Mouse (Mus musculus) activated CD4-positive, CD25-positive, alpha-beta regulatory T cell, adult 4 months (primary cell): ENCODE data around the gene Aspscr1. TPM values are rescaled to one million over a fixed set of nuclear protein-coding genes. Genes with fewer than 3 reads are reported as not detected.

Experiments used
- ATAC-seq: one replicate; pipeline ENCODE4 v1.8.0; 2017
- polyA plus RNA-seq, 2 experiments: library from polyadenylated mRNA; unstranded; fragments of 100-300 nt; shearing (Covaris generic); gene quantifications; one replicate each; pipeline ENCODE4 v1.2.1; 2017

Aspscr1 gene
- polyA plus RNA-seq, 2 experiments from 2014 or later: 78.1 to 110 TPM

DNA sequence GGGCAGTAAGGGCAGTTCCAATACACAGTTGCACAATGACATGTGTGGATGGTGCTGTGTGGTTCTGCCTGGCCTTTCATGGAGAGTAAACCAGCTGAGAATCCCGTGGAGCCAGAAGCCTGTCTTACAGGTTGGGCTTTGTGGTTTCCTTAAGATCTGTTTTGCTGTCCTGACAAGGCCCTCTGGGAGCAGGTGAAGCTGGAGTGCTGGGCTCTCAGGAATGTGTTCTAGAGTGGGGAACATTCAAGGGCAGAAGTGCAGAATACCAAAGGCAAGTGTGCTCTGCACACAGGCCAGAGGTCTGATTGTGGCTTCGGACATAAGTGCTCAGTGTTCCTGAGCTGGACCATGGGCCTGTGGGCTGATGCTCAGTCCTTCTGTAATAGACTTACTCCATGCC is 11.9 kb downstream of the Aspscr1 start:
- no peak for ATAC-seq

DNA sequence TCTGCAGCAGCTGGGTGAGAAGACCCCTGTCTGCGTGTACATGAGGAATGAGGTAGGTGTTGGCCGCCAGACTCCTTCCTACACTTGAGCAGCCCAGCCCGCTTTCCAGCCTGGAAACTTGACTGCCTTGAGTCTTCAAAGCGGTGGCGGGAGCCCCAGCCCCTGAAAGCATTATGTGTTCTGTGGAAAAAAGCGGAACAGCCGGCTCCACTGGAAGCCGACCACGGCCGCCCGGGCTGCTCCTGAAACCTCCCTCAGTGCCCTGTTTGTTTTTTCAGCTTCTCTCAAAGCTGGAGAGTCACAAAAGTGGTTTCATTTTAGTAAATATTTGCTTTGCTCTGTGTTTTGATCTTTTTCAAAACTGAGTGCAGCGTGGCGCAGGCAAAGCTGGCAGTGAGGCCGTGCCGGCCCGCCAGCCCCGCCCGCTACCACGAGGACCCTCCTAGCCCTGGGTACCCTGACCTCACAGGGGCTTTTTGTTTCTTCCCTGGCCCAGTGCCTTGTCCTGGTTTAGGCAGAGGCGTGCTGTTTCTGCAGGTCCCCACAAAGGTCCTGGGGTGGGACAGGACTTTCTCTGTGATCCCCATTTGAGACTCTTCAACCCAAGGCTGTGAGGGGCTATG is 14.0 kb downstream of the Aspscr1 start:
- ATAC-seq: no peak

DNA sequence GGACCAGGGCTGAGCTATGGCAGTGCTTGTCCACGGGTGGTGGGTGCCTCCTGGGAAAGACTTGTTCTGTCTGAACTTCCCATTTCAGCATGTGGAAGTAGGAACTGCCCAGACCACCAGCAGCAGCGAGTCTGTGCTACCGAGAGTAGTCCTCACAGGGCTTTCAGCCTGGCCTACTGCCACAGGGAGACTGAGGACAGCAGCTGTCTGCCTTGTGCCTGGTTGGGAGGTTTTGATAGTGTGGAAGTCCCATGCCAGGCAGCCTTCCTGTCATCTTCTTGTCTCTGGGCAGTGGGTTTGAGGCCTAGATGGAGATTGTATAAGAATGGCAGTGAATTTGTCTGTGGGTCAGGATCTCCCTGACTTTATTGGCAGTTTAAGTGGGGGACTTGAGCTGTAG is 16.6 kb downstream of the Aspscr1 start:
- no peak for ATAC-seq

DNA sequence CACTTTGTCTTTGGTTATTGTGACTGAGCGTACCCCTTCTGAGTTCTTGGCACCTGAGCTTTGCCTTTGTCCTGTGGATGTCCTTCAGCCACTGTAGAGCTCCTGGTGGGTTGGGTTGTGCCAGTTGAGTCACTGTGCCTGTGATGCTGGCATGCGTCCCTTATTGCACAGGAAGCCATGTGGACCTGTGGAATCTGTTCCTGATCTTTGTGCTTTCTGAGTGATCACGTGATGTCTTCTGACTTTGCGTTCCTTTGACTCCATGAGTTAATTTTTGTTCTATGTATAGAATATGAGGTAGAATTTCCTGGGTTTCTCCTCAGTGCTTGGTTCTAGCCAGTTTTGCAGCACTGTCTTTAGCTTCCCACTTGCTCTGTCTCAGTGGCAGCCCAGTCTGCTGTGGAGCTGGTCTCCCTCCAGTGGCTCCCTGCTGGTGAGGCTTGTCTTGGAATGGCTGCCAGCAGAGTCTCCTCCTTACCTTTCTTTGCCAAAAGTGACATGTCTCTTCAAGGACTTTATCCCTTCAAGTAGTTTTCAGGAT is 19.8 kb downstream of the Aspscr1 start:
- no peak for ATAC-seq

DNA sequence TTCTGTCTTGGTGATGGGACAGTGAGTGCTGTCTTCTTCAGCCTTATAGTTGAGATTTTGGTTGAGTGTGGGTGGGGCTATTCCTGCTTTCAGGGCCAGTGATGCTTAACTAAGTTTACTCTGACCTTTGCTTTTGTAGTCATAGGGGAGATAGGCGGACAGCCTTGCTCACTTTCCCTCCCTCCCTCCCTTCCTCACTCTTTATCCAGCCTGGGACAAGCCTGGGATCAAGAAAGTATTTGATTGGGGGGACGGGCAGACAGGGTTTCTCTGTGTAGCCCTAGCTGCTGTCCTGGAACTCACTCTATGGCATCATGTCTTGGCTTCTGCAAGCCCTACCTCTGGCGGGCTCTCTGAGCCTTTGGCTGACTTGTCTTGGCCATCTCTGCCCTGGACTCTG is 20.7 kb downstream of the Aspscr1 start:
- no peak for ATAC-seq

DNA sequence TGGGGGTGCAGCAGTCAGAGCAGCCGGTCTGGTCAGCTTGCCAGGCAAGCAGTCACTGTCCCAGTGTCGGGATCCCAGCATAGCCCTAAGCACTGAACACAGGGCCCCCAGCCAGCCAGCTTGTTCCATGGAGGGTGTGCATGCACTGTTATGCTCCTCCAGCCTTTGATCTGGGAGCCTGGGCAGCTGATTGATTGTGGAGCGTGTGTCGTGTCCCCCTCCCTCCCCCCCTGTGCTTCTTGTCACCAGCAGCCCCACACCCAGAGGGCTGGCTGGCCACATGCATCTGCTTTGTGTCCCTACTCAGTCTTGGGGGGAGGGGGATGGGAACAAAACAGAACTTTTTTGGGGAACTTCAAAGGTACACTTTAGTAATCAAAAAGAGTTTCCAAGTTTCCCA is 22.4 kb downstream of the Aspscr1 start:
- no peak for ATAC-seq

DNA sequence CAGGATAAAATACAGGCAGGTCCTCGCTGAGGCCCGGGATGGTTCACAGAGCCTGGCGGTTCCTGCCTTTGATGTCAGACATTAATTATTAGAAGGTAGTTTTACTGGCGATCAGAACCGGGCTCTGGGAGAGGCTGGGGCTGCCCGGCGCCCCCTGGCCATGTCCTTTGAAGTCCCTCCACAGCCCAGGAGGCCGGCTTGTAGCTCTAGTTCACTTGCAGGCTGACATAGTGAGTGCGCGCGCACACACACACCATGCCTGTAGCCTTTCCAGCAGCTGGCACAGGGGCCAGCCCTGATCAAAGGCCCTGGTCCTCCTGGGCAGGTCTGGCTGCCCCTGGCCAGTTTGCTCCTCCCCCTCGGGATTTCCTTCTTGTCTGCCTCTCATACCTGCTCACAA is 22.9 kb downstream of the Aspscr1 start:
- ATAC-seq: no peak

DNA sequence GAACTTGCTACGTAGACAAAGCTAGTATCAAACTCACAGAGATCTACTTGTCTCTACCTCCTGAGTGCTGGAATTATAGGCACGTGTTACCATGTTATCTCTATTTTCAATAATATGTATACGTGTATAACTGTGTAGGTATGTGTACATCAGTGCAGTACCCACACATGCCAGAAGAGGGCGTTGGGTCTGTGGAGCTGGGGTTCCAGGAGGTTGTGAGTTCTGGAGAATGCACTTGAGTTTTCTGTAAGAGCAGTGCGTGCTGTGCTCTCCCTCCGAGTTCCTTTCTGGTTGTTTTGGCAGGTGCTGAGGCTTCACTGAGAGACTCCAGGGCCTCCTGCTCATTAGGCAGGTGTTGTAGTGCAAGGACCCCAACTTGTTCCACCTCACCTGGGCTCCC is 23.8 kb downstream of the Aspscr1 start:
- no peak for ATAC-seq

DNA sequence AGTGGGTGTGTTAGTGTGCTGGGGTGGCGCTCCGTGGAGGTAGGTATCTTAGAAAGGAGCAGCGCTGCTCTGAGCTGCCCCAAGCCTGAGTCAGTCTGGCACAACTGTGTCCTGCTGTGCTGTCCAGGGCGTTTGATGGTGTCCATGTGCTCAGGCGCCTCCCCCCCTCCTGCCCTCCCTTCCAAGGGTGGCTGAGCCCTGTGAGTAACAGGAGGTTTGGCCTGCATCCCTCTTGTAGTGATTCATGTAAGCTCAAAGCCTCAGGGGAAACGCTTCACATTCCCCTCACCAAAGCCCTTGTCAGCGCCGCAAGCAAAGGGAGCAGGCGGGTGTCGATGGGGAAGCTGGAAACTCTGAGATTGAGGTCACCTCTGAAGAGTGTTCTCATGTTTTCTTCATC is 25.0 kb downstream of the Aspscr1 start:
- no peak for ATAC-seq

DNA sequence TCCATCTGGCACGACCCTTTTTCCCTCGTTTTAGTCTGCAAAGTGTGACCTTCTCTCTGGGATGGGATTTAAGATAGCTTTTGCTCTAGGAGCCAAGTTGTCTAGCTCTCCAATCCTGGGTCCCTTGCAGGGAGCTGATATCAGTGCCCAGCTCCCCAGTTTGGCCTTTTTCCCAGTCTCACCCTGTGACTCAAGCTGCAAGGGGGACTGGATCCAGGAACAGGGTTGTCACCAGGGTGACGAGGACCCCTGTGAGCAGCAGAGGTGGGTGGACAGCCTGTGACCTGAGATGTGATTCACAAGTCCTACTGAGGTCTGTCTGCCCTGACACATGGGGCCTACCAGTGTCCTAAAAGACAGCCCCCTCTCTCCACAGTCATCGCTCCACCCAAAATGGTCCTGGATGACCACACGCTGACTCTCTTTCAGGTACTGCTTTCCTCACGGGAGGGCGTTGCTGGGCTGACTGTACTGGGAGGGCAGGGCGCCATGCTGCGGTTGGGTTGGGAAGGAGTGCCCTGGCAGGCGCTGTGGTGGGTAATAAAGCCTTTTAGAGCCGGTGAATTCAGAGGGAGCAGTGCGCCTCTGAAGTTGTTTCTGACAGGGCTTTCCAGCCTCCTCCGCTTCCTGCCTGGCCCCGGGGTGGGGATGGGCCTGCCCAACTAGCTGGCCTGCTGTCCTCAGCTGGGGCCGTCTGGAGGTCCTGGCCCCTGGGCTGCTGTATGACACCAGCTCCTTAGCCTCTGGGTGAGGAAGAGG is 31.1 kb downstream of the Aspscr1 start:
- no peak for ATAC-seq

DNA sequence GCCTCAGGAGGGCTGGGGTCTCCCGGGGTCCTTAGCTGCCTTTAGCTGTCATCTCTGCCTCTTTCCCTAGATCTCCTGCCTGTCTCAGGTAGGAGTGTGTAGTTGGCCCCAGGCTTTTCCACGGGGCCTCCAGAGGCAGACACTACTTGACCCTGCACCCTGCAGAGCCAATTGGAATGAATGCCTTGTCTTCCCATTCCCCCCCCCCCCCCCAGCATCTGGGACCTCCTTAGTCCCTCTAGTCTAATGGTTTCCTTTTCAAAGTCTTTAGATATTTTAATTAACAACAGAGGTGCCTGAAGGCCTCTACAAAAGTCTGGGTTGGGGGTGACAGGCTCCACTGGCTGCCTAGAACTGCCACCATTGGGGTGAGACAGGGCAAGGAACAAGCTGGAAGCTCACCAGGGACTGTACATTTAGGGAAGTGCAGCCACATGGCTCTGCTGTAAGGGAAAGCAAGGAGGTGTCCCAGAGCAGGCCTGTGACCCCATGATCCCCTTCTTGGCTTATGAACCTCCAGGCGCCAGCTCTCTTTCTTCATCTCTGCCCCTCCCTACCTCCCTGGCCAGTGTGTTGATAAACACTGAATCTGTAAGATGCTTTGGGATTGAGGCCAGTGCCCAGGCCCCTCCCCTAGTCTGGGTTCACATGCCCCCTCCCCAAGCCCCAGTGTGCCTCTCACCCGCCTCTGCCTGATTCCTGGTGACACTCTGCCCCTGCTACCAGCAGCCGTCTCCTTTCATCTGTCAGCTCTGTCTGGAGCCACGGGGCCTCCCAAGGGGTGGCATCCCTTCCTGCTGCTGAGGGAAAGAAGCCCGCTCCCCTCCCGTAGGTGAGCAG is 31.9 kb downstream of the Aspscr1 start:
- ATAC-seq: no peak

DNA sequence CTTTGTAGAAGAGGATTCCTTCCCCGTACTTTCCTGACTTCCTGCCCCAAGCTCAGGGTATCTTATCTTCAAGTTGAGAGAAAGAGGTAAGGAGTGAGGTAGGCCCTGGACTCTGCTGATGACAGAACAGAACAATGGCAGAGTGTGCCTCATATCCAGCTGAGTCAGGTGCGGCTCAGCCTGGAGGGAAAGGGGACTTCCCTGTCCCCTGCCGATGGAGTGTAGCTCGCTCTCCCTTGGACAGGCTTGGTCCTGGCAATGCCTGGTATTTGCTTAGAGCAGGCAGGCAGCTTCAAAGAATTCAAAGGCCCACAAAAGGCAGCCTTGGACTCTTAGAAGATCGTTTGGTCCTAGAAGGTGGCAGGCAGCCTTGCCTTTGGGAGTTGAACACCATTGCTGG is 33.3 kb downstream of the Aspscr1 start:
- ATAC-seq: no peak

DNA sequence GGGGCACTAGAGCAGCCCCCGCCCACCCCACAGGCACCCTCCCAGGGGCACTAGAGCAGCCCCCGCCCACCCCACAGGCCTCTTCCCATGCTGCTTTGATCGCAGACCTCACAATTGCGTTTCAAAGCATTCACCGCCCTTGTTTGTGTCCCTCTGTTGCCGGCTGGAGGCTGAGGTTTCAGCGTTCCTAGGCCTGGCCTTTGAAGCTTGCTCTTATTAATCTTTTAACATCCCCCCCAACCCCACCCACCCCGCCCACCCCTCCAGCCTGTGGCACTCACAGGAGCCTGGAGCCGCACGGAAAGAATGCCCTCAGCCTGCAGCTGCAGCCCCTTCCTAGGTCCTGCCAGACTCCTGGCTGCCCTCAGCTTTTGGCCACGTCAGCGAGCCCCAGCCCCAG is 34.5 kb downstream of the Aspscr1 start:
- no peak for ATAC-seq

DNA sequence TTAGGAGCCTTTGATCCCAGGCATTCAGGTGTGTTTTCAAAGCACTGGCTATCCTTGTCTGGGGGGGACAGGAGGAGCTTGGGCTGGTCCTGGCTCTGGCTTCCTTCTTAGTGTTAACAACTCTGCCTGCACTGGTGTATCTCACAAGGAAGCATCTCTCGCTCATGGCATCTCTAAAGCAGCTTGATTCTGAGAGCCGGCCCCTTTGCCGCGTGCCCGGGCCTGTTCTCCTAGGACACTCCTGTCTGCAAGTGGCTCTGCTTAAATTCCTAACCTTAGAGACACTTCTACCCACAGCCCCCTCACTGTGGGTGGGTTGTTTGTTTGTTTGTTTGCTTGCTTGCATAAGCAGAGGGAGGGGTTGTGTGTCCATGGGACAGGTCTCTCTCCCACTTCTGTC is 35.2 kb downstream of the Aspscr1 start:
- ATAC-seq: no peak

DNA sequence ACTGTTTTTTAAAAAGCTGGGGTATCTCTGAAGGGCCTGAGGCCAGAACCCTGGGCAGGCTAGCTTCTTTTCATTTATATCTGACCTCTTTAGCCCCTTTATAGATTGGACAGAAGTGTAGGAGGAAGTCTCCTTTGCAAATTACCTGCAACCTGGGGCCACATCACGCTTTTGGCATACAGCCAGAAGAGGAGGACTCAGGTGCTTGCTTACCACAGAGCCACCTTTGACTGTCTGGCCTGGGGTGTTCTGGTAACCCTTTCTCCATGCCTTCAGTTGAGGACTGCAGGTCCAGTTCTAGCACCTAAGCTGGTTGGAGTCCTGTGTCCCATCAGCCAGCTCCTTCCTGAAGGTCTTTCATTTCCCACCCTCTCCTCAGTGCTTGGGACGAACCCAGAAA is 36.8 kb downstream of the Aspscr1 start:
- ATAC-seq: no peak

DNA sequence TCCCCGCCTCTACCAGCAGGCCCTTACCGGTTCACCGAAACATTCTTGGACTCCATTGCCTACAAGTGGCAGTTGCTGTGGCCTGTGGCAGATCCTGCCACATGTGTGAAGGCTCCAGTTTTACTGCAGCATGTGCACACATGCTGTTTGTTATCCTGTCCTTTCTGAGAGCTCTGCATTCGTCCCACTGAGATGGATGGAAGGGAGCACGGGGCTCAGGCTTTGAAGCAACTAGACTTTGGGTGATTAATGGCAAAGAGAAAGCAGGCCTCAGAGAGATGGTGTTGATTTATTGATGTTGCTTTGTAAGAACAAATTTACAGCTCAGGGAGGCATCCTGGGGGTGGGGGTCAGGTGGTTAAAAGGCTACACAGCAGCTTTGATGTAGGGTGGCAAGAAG is 37.9 kb downstream of the Aspscr1 start:
- no peak for ATAC-seq

DNA sequence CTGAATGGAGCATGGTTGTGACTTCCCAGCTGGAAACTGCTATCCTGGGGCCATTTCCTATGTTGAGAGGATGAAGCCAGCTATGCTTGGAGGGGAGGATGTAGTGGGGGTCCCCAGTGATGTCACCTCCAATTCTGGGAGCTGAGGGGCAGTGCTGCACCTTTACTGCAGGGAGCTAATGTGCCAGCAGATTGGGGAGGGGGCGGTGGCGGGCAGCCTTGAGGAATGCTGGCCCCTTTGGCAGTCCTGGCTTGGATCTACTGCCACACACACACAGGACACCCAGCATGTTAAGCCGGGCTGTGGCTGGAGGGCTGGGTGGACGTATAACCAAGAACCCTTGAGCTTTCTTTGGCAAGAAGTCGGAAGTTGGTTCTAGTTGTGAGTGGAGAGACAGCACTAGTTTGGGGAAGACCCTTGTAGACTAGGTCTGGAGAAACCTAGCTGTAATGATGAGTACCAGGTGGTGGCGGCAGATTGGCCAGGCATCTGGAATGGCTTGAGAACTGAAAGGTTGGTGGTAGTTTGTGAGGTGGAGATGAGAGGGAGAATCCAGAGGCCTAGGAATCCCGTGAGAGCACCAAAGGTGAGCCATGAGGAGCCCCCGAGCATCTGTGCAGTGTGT is 39.3 kb downstream of the Aspscr1 start:
- ATAC-seq: no peak

DNA sequence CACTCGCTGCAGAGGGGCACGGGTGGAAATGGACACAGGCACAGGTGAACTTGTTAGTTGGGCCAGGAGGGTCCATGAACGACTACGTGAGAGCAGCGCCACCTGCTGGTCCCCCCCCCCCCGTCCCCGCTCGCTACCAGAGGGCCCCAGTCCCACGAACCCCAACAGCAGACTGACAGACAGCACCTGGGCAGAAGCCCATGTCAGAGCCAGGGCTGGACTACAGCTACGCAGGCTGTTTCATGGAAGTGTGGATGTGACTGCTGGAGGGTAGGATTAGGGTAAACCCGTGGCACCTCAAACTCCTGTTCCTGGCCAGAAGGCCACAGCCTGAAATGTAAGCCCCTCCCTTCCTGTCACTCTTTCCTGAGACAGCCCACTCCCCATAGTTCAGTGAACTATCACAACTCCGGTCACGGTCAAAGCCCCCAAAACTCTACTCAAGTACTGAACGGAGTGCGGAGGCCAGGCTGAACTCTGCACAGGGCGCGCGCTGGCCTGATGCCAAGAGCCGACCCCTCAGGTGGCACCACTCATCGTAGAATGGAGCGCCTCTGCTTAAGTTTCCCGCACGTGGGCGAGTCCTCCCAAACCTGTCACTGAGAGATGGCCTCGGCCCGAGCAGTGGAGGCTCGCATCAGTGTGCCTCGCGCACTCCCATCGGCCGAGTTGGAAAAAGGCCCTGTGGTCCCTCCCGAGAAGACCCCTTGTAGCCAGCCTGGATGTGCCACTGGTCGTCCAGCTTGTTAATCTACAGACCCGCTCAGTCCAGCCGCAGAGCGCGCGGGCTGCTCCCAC is 40.2 kb downstream of the Aspscr1 start:
- peak; percentile 14 for ATAC-seq

DNA sequence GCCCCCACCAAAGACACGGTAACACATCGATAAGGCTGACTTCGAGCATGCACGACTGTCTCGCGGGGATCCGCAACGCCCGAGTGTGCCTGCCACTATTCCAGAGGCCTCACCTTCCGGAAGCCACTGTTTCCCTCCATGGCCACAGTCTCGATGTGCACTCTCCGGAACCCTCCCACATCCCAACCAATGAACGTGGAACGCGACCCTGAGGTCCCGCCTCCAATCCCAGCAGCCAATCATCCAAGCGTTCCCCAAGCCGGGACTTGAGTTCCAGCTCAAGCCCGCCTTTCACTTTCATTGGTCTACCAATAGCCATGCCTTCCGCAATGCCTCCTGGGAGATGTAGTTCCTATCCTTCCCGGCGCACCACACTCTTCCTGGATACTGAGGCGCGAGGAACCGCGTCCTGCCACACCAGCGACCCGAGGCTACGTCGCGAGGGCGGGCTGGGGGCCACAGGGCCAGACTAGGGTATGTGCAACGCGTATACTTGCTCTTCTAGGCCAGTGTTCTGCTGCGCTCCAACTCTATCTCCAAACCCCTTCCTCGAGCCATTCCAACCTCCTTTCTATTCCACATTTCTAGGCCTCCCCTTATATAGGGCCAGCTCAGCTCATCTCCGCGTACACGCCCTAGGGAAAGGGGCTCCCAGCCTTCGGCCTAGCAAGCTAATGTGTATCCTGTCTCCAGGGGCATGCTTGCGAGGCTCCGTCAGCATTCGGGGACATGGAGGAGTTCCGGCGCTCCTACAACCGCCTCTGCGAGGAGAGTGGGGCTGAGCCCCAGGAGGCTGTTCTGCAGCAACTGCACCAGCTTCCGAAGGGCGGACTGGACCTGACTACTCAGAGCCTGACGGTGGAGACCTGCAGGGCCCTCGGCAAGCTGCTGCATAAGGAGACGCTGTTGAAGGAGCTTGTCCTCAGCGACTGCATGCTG is 41.1 kb downstream of the Aspscr1 start, which contains the start of the genes Cenpx and Lrrc45:
TSS of gene Cenpx (minus strand) at position 159 of the 939 bp plus-strand sequence.
TSS of gene Lrrc45 (plus strand) at position 346 of the 939 bp plus-strand sequence.
- peak; percentile 97 for ATAC-seq

DNA sequence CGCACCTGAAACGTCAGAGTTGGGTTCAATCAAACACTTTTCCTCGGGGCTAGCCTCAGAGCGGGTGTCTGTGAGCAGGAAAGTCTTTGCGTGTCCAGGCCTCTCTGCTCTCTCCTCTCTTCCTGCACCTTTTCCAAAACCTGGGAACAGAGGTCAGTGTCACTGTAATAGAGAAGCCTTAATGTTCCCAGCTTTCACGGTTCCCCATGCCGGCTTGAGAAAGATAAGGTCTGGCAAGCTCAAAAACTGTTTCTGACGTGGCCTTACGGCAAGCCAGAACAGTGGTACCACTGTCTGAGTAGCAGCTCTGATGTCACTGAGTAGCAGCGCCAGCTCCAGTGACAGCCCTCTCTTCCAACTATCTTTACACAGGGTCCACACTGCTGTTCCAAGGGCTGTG is 41.8 kb downstream of the Aspscr1 start:
- no peak for ATAC-seq

DNA sequence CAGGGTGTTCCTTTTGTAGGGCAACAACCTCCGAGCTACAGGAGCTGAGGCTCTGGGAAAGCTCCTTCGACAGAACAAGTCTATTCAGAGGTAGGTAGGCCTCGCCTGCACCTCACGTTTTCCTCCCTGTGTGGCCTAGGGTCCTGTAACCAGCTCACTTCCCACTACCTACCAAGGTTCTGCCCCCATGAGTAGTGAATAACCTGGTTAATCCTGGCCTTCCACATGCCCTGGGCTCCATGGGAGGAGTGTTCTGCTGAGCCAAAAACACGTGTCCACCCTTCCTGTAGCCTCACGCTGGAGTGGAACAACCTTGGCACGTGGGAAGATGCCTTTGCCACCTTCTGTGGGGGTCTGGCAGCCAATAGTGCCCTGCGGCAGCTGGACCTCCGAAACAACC is 42.4 kb downstream of the Aspscr1 start:
- ATAC-seq: no peak
